Mouse (Mus musculus) ES-E14 (cell line): ENCODE results near the gene Zfp819. TPM values are rescaled to one million over a fixed set of nuclear protein-coding genes. Genes with fewer than 3 reads are reported as not detected.

Source experiments
- DNase-seq: peaks from one replicate; pipeline ENCODE4 v3.0.0-alpha.2; 2013; ENCODE audit warnings: low read depth, low spot score
- H3K27ac ChIP-seq: 2 replicates; pipeline ENCODE4 v1.5.1; 2012; ENCODE audit warnings: low read depth, mild to moderate bottlenecking, low read length, moderate library complexity, mixed read lengths; ENCODE audit not compliant: poor library complexity, insufficient read depth, severe bottlenecking
- H3K36me3 ChIP-seq: 2 replicates; pipeline ENCODE4 v1.6.1; 2012; ENCODE audit warnings: mild to moderate bottlenecking, low read length, moderate library complexity, mixed read lengths; ENCODE audit not compliant: control insufficient read depth, poor library complexity, insufficient read depth, severe bottlenecking
- H3K4me1 ChIP-seq, 2 experiments: fragments of 150-350 bp in 1 of 2; sonication (generic) in 1 of 2; 2 replicates each; pipeline ENCODE4 v1.6.1; 2012; ENCODE audit warnings: low read length in 2 of 2, mild to moderate bottlenecking in 1 of 2, mixed read lengths in 1 of 2; ENCODE audit not compliant: control insufficient read depth in 2 of 2, insufficient read depth in 2 of 2, poor library complexity in 1 of 2
- H3K4me3 ChIP-seq, 2 experiments: fragments of 150-350 bp in 1 of 2; sonication (generic) in 1 of 2; 2 replicates each; pipeline ENCODE4 v1.5.1; 2012; ENCODE audit warnings: low read length in 2 of 2, low read depth in 1 of 2, mild to moderate bottlenecking in 1 of 2, mixed read lengths in 1 of 2; ENCODE audit not compliant: insufficient read depth in 1 of 2, poor library complexity in 1 of 2, severe bottlenecking in 1 of 2
- H3K9ac ChIP-seq: 2 replicates; pipeline ENCODE4 v1.6.1; 2012; ENCODE audit warnings: low read depth, mild to moderate bottlenecking, low read length, mixed read lengths; ENCODE audit not compliant: poor library complexity, insufficient read depth, severe bottlenecking
- H3K9me3 ChIP-seq: fragments of 150-350 bp; sonication (generic); 2 replicates; pipeline ENCODE4 v1.6.1; 2012; ENCODE audit warnings: low read depth, mild to moderate bottlenecking, low read length; ENCODE audit not compliant: control insufficient read depth, insufficient read depth
- CHD2 ChIP-seq: IDR thresholded peaks from 2 replicates; pipeline ENCODE4 v1.6.1; 2014; ENCODE audit warnings: mild to moderate bottlenecking, low read depth, low read length, inconsistent platforms
- HCFC1 ChIP-seq: IDR thresholded peaks from 2 replicates; pipeline ENCODE4 v1.6.1; 2012; ENCODE audit warnings: low read length, inconsistent platforms, borderline replicate concordance; ENCODE audit not compliant: insufficient read depth
- MAFK ChIP-seq: IDR thresholded peaks from 2 replicates; pipeline ENCODE4 v1.6.1; 2014; ENCODE audit warnings: mild to moderate bottlenecking, low read depth, low read length, inconsistent platforms; ENCODE audit not compliant: insufficient read depth
- ZC3H11A ChIP-seq: IDR thresholded peaks from 2 replicates; pipeline ENCODE4 v1.6.1; 2012; ENCODE audit warnings: low read depth, mild to moderate bottlenecking, inconsistent platforms, low read length, borderline replicate concordance
- ZNF384 ChIP-seq: IDR thresholded peaks from 2 replicates; pipeline ENCODE4 v1.6.1; 2012; ENCODE audit warnings: low read depth, low read length, inconsistent platforms
- in situ Hi-C, 2 experiments: fragments of 600-800 bp; cut with MboI; formaldehyde crosslinking; loops; one replicate each; pipeline ENCODE4 v1.15.1; 2025; ENCODE audit warnings: low sequenced_read_pairs in 2 of 2, inconsistent platforms in 1 of 2; ENCODE audit not compliant: unreplicated experiment in 2 of 2
- total RNA-seq: library from RNA; depleted of rRNA; stranded (reverse); fragments of 300-350 nt; gene quantifications from 2 replicates; pipeline ENCODE4 v1.2.3, GENCODE M21; 2012

Gene Zfp819
- total RNA-seq, 1 experiment: 13.0 TPM

- no peak for TF ChIP-seq ZC3H11A
- H3K9ac ChIP-seq: no peak overlapping the region
- peaks cover 5% of the 10 kb centered on the region for H3K36me3 ChIP-seq
- H3K27ac ChIP-seq: no peak overlapping the region
- peaks cover 0 to 3% of the 10 kb centered on the region in 2 experiments; a peak in 2 of 4 replicates for H3K4me1 ChIP-seq
- H3K4me3 ChIP-seq: no peak overlapping the region
- no peaks in the 10 kb centered on the region for H3K9me3 ChIP-seq
- in situ Hi-C loops: no loop called here
- DNase-seq: no peak
Observed at GRCm38 (mm10) chr7:43622927-43623326, 16.0 kb downstream of the Zfp819 start.

DNA sequence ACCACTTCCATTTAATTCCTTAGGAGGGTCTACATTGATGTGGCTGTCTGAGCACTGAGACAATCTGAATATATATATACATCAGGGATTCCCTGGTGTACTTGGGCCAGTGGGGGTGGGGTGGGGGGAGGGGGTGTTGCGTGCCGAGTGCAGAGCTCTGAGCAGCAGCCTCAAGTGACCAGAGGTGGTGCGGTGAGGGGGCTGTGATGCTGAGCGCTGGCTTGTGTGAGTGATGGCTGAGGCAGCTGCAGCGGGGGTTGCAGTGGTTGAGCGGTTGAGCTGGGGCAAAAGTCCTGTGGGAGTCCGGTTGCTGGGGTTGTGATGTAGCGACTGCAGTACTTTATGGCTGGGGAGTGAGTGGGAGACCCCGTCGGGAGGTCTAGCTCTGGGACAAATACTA, 16.9 kb downstream of the Zfp819 start:
- Histone ChIP-seq H3K36me3 (peaks cover 5% of the 10 kb centered on the region), H3K4me3 (peak overlapping the region; percentile 60 to 69), H3K4me1 (peaks cover 0 to 3% of the 10 kb centered on the region in 2 experiments; a peak in 2 of 4 replicates), H3K9me3 (no peaks in the 10 kb centered on the region), H3K9ac (peak overlapping the region; percentile 75), H3K27ac (no peak overlapping the region; the same call in 1 of the 2 replicates)
- TF ChIP-seq ZNF384 (no peak), ZC3H11A (no peak), HCFC1 (no peak), CHD2 (no peak), MAFK (no peak)
- in situ Hi-C loops: no loop called here
- DNase-seq: no peak

- no peak for TF ChIP-seq MAFK
- no peak for TF ChIP-seq ZC3H11A
- no peak for TF ChIP-seq CHD2
- no peak for TF ChIP-seq HCFC1
- no peak for TF ChIP-seq ZNF384
Observed at GRCm38 (mm10) chr7:43625065-43625464, 18.1 kb downstream of the Zfp819 start.

GRCm38 (mm10) chr7:43625794-43626422, 18.9 kb downstream of the Zfp819 start:
- H3K4me1 ChIP-seq: peaks cover 0 to 3% of the 10 kb centered on the region in 2 experiments; a peak in 2 of 4 replicates
- no peaks in the 10 kb centered on the region for H3K9me3 ChIP-seq
- no peaks in the 10 kb centered on the region for H3K36me3 ChIP-seq
- H3K9ac ChIP-seq: no peak overlapping the region
- no peak for TF ChIP-seq MAFK
- no peak for TF ChIP-seq HCFC1
- no peak for TF ChIP-seq CHD2
- no peak for TF ChIP-seq ZC3H11A
- no peak for TF ChIP-seq ZNF384
- in situ Hi-C loops: no loop called here
- DNase-seq: no peak
- H3K4me3 ChIP-seq: no peak overlapping the region
- H3K27ac ChIP-seq: no peak overlapping the region

More at GRCm38 (mm10) chr7:43625065-43625464, 18.1 kb downstream of the Zfp819 start:
- Histone ChIP-seq H3K9ac (0 out of 2 replicates have a peak overlapping the region, but pooled peaks have one; percentile 19), H3K36me3 (no peaks in the 10 kb centered on the region), H3K27ac (no peak overlapping the region), H3K4me1 (peaks cover 0 to 3% of the 10 kb centered on the region in 2 experiments; a peak in 2 of 4 replicates), H3K4me3 (no peak overlapping the region), H3K9me3 (no peaks in the 10 kb centered on the region)
- DNase-seq: no peak
- in situ Hi-C loops: no loop called here

DNA sequence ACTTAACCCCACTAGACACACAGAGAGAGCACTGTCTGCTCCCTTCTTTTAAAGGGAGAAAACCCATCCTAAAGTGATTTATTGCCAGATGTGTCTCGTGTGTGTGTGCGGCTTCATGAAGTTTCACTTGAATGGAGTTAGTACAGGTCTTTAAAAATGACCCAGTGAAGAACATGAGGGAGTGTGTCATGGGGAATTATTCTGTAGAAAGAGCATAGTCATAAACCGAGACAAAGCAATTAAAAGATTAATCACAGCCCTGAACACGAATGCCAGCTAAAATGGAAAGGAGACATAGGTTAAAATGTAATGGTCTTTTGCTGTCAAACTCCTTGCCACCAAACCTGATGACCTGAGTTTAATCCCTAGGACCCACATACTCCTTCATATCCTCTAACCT, 27.0 kb downstream of the Zfp819 start:
- no peak for DNase-seq
- H3K4me1 ChIP-seq: peaks cover 0 to 6% of the 10 kb centered on the region in 2 experiments; a peak in 1 of 4 replicates
- TF ChIP-seq MAFK (no peak), CHD2 (no peak), HCFC1 (no peak), ZNF384 (no peak), ZC3H11A (no peak)
- H3K9me3 ChIP-seq: no peaks in the 10 kb centered on the region
- no peak overlapping the region for H3K9ac ChIP-seq
- no peak overlapping the region for H3K4me3 ChIP-seq
- H3K27ac ChIP-seq: no peak overlapping the region
- H3K36me3 ChIP-seq: no peaks in the 10 kb centered on the region
- in situ Hi-C loops: no loop called here
